Mouse (Mus musculus) MEL (cell line): ENCODE results near the gene Ppard. TPM values are rescaled to one million over a fixed set of nuclear protein-coding genes. Genes with fewer than 3 reads are reported as not detected.

Source experiments
- DNase-seq: peaks from one replicate; pipeline ENCODE4 v3.0.0; 2011; ENCODE audit warnings: low read depth, low spot score
- H3K27ac ChIP-seq: 2 replicates; pipeline ENCODE4 v1.5.1; 2012; ENCODE audit warnings: low read depth, mild to moderate bottlenecking, control low read depth, low read length, moderate library complexity; ENCODE audit not compliant: control insufficient read depth
- H3K27me3 ChIP-seq, 2 experiments: fragments of 150-350 bp in 1 of 2; sonication (generic) in 1 of 2; 2 replicates each; pipeline ENCODE4 v1.6.1; 2012; ENCODE audit warnings: low read length in 2 of 2, mild to moderate bottlenecking in 2 of 2, improper control_type of control experiment in 1 of 2, moderate library complexity in 1 of 2; ENCODE audit not compliant: insufficient read depth in 2 of 2, control insufficient read depth in 1 of 2
- H3K36me3 ChIP-seq, 2 experiments: 2 replicates each; pipeline ENCODE4 v1.6.1; 2012 to 2014; ENCODE audit warnings: low read length in 2 of 2, improper control_type of control experiment in 1 of 2, inconsistent platforms in 1 of 2, mild to moderate bottlenecking in 1 of 2; ENCODE audit not compliant: insufficient read depth in 2 of 2, control insufficient read depth in 1 of 2
- H3K4me1 ChIP-seq, 2 experiments: fragments of 150-350 bp in 1 of 2; sonication (generic) in 1 of 2; 2 replicates each; pipeline ENCODE4 v1.6.1; 2012; ENCODE audit warnings: low read length in 2 of 2, improper control_type of control experiment in 1 of 2, mild to moderate bottlenecking in 1 of 2; ENCODE audit not compliant: insufficient read depth in 2 of 2, control insufficient read depth in 1 of 2
- H3K4me3 ChIP-seq, 2 experiments: fragments of 150-350 bp in 1 of 2; sonication (generic) in 1 of 2; 2 replicates each; pipeline ENCODE4 v1.5.1; 2012; ENCODE audit warnings: low read depth in 2 of 2, low read length in 2 of 2, mild to moderate bottlenecking in 2 of 2, moderate library complexity in 2 of 2, control low read depth in 1 of 2, improper control_type of control experiment in 1 of 2; ENCODE audit not compliant: control insufficient read depth in 1 of 2, insufficient read depth in 1 of 2
- H3K79me2 ChIP-seq: 2 replicates; pipeline ENCODE4 v1.6.1; 2012; ENCODE audit warnings: mild to moderate bottlenecking, low read length, moderate library complexity; ENCODE audit not compliant: control insufficient read depth, poor library complexity, insufficient read depth
- H3K9ac ChIP-seq: 2 replicates; pipeline ENCODE4 v1.6.1; 2012; ENCODE audit warnings: low read depth, mild to moderate bottlenecking, control low read depth, low read length, moderate library complexity; ENCODE audit not compliant: control insufficient read depth, poor library complexity, severe bottlenecking
- H3K9me3 ChIP-seq: fragments of 150-350 bp; sonication (generic); replicated peaks from 2 replicates; pipeline ENCODE4 v1.6.1; 2012; ENCODE audit warnings: mild to moderate bottlenecking, low read length, improper control_type of control experiment, moderate library complexity; ENCODE audit not compliant: insufficient read depth
- CHD2 ChIP-seq: IDR thresholded peaks from 2 replicates; pipeline ENCODE4 v1.6.1; 2011; ENCODE audit warnings: low read length, improper control_type of control experiment
- CTCF ChIP-seq, 3 experiments: IDR thresholded peaks in 2 of 3; conservative IDR thresholded peaks in 1 of 3; 2 replicates each; pipeline ENCODE4 v1.5.1; 2011 to 2012; ENCODE audit warnings: low read length in 3 of 3, low read depth in 2 of 3, mild to moderate bottlenecking in 2 of 3, improper control_type of control experiment in 1 of 3, inconsistent platforms in 1 of 3, mixed read lengths in 1 of 3, moderate library complexity in 1 of 3; ENCODE audit not compliant: control insufficient read depth in 1 of 3, insufficient read depth in 1 of 3, poor library complexity in 1 of 3, severe bottlenecking in 1 of 3
- E2F4 ChIP-seq: IDR thresholded peaks from 2 replicates; pipeline ENCODE4 v1.6.1; 2011; ENCODE audit warnings: low read depth, low read length, improper control_type of control experiment, borderline replicate concordance
- ETS1 ChIP-seq: IDR thresholded peaks from 2 replicates; pipeline ENCODE4 v1.6.1; 2012; ENCODE audit warnings: low read depth, mild to moderate bottlenecking, inconsistent platforms, low read length, improper control_type of control experiment, moderate library complexity
- GABPA ChIP-seq: IDR thresholded peaks from 2 replicates; pipeline ENCODE4 v1.6.1; 2012; ENCODE audit warnings: low read depth, mild to moderate bottlenecking, inconsistent platforms, low read length, improper control_type of control experiment, moderate library complexity
- GATA1 ChIP-seq: IDR thresholded peaks from 2 replicates; pipeline ENCODE4 v1.6.1; 2011; ENCODE audit warnings: low read depth, low read length, improper control_type of control experiment
- HCFC1 ChIP-seq: IDR thresholded peaks from 2 replicates; pipeline ENCODE4 v1.6.1; 2012; ENCODE audit warnings: low read depth, mild to moderate bottlenecking, inconsistent platforms, low read length, improper control_type of control experiment, moderate library complexity
- JUND ChIP-seq: IDR thresholded peaks from 2 replicates; pipeline ENCODE4 v1.6.1; 2011; ENCODE audit warnings: low read depth, mild to moderate bottlenecking, improper control_type of control experiment, low read length
- MAZ ChIP-seq: IDR thresholded peaks from 2 replicates; pipeline ENCODE4 v1.6.1; 2012; ENCODE audit warnings: low read depth, mild to moderate bottlenecking, inconsistent platforms, low read length, improper control_type of control experiment
- MEF2A ChIP-seq: IDR thresholded peaks from 2 replicates; pipeline ENCODE4 v1.6.1; 2014; ENCODE audit warnings: low read depth, mild to moderate bottlenecking, inconsistent platforms, low read length, improper control_type of control experiment; ENCODE audit not compliant: poor library complexity, insufficient replicate concordance, severe bottlenecking; ENCODE audit errors: extremely low read depth
- MXI1 ChIP-seq: IDR thresholded peaks from 2 replicates; pipeline ENCODE4 v1.6.1; 2011; ENCODE audit warnings: mild to moderate bottlenecking, low read depth, low read length, improper control_type of control experiment
- MYB ChIP-seq: IDR thresholded peaks from 2 replicates; pipeline ENCODE4 v1.6.1; 2011; ENCODE audit warnings: mild to moderate bottlenecking, low read depth, low read length, improper control_type of control experiment
- MYC ChIP-seq: IDR thresholded peaks from 2 replicates; pipeline ENCODE4 v1.6.1; 2011; ENCODE audit warnings: low read depth, mild to moderate bottlenecking, low read length, improper control_type of control experiment, moderate library complexity
- NELFE ChIP-seq: IDR thresholded peaks from 2 replicates; pipeline ENCODE4 v1.6.1; 2011; ENCODE audit warnings: low read depth, low read length, improper control_type of control experiment
- POLR2AphosphoS2 ChIP-seq: IDR thresholded peaks from 2 replicates; pipeline ENCODE4 v1.6.1; 2011; ENCODE audit warnings: low read length, improper control_type of control experiment
- POLR2AphosphoS5 ChIP-seq: IDR thresholded peaks from 2 replicates; pipeline ENCODE4 v1.6.1; 2012; ENCODE audit warnings: low read depth, borderline replicate concordance, mild to moderate bottlenecking, inconsistent platforms, low read length, moderate library complexity, mixed read lengths
- SIN3A ChIP-seq: IDR thresholded peaks from 2 replicates; pipeline ENCODE4 v1.6.1; 2012; ENCODE audit warnings: low read length, improper control_type of control experiment, inconsistent platforms
- TAL1 ChIP-seq: IDR thresholded peaks from 2 replicates; pipeline ENCODE4 v1.6.1; 2012; ENCODE audit warnings: mild to moderate bottlenecking, inconsistent platforms, low read length, moderate library complexity, mixed read lengths
- TBP ChIP-seq: IDR thresholded peaks from 2 replicates; pipeline ENCODE4 v1.8.0; 2011; ENCODE audit warnings: low read depth, low read length, improper control_type of control experiment
- USF1 ChIP-seq: IDR thresholded peaks from 2 replicates; pipeline ENCODE4 v1.6.1; 2014; ENCODE audit warnings: low read depth, mild to moderate bottlenecking, inconsistent platforms, low read length, improper control_type of control experiment, moderate library complexity
- USF2 ChIP-seq, 2 experiments: IDR thresholded peaks; 2 replicates each; pipeline ENCODE4 v1.6.1; 2011 to 2012; ENCODE audit warnings: improper control_type of control experiment in 2 of 2, low read length in 2 of 2, borderline replicate concordance in 1 of 2, inconsistent platforms in 1 of 2, low read depth in 1 of 2, mild to moderate bottlenecking in 1 of 2; ENCODE audit not compliant: insufficient read depth in 1 of 2
- ZC3H11A ChIP-seq: IDR thresholded peaks from 2 replicates; pipeline ENCODE4 v1.6.1; 2012; ENCODE audit warnings: low read depth, mild to moderate bottlenecking, inconsistent platforms, low read length, improper control_type of control experiment
- ZMIZ1 ChIP-seq: IDR thresholded peaks from 2 replicates; pipeline ENCODE4 v1.6.1; 2012; ENCODE audit warnings: low read depth, mild to moderate bottlenecking, inconsistent platforms, low read length, improper control_type of control experiment, moderate library complexity
- ZNF384 ChIP-seq: IDR thresholded peaks from 2 replicates; pipeline ENCODE4 v1.6.1; 2012; ENCODE audit warnings: low read depth, mild to moderate bottlenecking, inconsistent platforms, low read length, improper control_type of control experiment
- polyA plus RNA-seq, 2 experiments: library from polyadenylated mRNA; stranded (reverse) in 1 of 2; unstranded in 1 of 2; fragments of >175 nt in 1 of 2; fragments of >200 nt in 1 of 2; gene quantifications; 2 replicates each; pipeline versions ENCODE4 v1.2.1 to v1.2.4; 2012; ENCODE audit warnings: low replicate concordance in 2 of 2, low read depth in 1 of 2; ENCODE audit not compliant: insufficient read length in 2 of 2, insufficient read depth in 1 of 2, missing spikeins in 1 of 2
- total RNA-seq: library from RNA; depleted of rRNA; stranded (reverse); fragments of 300-350 nt; gene quantifications from 2 replicates; pipeline ENCODE4 v1.2.3, GENCODE M21; 2012

Gene Ppard
- total and polyA plus RNA-seq, 3 experiments: 3.5 to 12.7 TPM; not detected in 1

GRCm38 (mm10) chr17:28344050-28344607 is 111.6 kb downstream of the Ppard start:
- Histone ChIP-seq H3K27ac (no peak overlapping the region), H3K4me1 (peaks cover 2 to 12% of the 10 kb centered on the region in 2 experiments; a peak in 2 of 4 replicates)
- TF ChIP-seq ZC3H11A (no peak), MEF2A (no peak), POLR2AphosphoS5 (no peak), POLR2AphosphoS2 (no peak), NELFE (no peak), JUND (no peak), ETS1 (no peak), TAL1 (no peak), USF1 (no peak), HCFC1 (no peak), GATA1 (no peak), MYB (no peak), CTCF (IDR thresholded peaks at IDR 0.05 in 2 of 3, conservative IDR thresholded peaks at IDR 0.05 in 1 of 3; ENCODE audit: control insufficient read depth in 1 of 3, insufficient read depth in 1 of 3, low read depth in 2 of 3, low read length in 3 of 3, poor library complexity in 1 of 3, severe bottlenecking in 1 of 3) (no peak), MAZ (no peak), MXI1 (no peak)

GRCm38 (mm10) chr17:28344670-28345069 is 112.2 kb downstream of the Ppard start:
- peaks cover 2 to 12% of the 10 kb centered on the region in 2 experiments; a peak in 2 of 4 replicates for H3K4me1 ChIP-seq
- H3K36me3 ChIP-seq: peaks cover 0 to 9% of the 10 kb centered on the region in 2 experiments; a peak in 2 of 4 replicates
- no peak overlapping the region for H3K27ac ChIP-seq

More at GRCm38 (mm10) chr17:28344050-28344607, 111.6 kb downstream of the Ppard start:
- H3K9me3 ChIP-seq: no peaks in the 10 kb centered on the region
- H3K9ac ChIP-seq: no peak overlapping the region
- no peaks in the 10 kb centered on the region for H3K27me3 ChIP-seq
- no peak overlapping the region for H3K4me3 ChIP-seq
- H3K79me2 ChIP-seq: no peaks in the 10 kb centered on the region
- H3K36me3 ChIP-seq: peaks cover 0 to 9% of the 10 kb centered on the region in 2 experiments; a peak in 2 of 4 replicates
- no peak for DNase-seq

More at GRCm38 (mm10) chr17:28344670-28345069, 112.2 kb downstream of the Ppard start:
- DNase-seq: no peak
- Histone ChIP-seq H3K79me2 (no peaks in the 10 kb centered on the region), H3K27me3 (no peaks in the 10 kb centered on the region), H3K9ac (no peak overlapping the region), H3K9me3 (no peaks in the 10 kb centered on the region), H3K4me3 (no peak overlapping the region)
- TF ChIP-seq POLR2AphosphoS5: no peak
- no peak for TF ChIP-seq CHD2
- TF ChIP-seq ZNF384: no peak
- TF ChIP-seq GATA1: no peak
- TF ChIP-seq ETS1: no peak
- TF ChIP-seq E2F4: no peak
- no peak for TF ChIP-seq ZMIZ1
- TF ChIP-seq ZC3H11A: no peak
- no peak for TF ChIP-seq TBP
- TF ChIP-seq USF2 (IDR thresholded peaks at IDR 0.05; ENCODE audit: borderline replicate concordance in 1 of 2, insufficient read depth in 1 of 2, low read depth in 1 of 2, low read length in 2 of 2): no peak
- TF ChIP-seq USF1: no peak
- TF ChIP-seq GABPA: no peak
- TF ChIP-seq MAZ: no peak
- TF ChIP-seq SIN3A: no peak
- no peak for TF ChIP-seq MYC
